Mouse (Mus musculus): ENCODE data around the gene Sctr.

The Sctr gene

DNA sequence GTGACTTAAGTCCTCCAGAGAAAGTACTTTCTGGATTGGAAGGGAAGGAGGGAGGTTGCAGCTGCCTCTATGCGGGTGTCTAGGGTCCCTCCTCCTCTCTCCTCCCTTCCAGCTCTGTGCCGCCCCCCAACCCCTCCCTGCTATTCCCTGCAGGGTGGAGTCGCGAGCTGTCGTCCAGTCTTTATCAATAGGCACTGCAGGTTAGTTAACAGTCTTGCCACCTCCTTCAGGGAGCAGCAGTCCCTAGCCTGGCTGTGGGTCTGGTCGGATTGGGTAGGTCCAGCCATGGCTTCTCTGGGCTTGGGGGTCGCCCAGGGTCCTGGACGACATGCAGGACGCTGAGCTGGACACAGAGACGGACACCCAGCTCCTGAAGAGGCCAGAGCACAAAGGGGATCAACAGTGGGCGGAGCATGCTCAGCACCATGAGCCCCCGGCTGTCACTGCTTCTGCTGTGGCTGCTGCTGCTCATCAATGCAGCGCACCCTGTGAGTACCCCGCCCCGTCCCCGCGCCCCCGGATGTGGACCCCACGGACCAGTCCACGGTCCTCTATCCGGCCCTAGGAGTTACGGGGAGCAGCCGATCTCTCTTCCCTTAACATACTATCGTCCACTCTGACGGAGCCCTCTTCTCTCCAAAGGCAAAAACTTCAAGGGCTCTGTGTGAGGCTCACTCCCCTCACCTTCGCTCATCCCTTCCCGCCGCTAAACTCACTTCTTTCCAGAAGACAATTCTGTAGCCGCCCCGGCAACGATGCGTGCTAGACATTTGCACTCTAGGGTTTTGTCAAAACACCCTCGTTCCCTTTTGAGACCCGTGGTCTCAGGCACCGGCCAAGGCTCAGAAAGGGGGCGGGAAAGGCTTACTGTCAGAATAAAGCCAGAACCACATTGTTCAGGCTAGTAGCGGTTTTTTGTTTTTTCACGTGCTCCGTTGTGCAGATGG lies at the start of gene Sctr:
Gene Sctr (plus strand): TSS at position 51 of the 947 bp plus-strand sequence.
- DNase-seq (ENCODE audit: low read depth in 2 of 2, low spot score in 2 of 2) = no peak

DNA sequence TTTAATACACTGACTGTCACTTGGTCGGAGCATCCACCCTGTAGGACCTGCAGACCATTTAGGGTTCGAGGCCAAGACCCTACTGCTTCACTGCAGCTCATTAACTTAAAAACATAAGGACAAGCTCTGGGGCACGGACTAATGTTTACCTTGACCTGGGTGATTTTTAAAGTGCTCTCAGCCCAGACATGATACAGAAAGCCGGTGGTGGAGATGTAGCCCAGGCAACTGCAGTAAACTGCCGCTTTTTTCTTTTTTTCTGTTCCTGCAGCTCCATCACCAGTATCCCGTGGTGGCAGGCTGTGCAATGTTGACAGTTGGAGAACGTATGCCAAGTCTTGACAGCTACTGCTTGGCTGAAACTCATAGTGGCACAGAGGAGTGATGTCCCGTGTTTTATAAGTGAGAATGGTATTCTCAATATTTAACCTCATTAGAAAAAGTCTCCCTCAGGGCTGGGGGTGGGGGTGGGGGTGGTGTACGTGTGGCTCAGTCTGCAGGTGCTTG lies 48.9 kb upstream of the Sctr start:
- no peak for DNase-seq (ENCODE audit: low read depth in 2 of 2, low spot score in 2 of 2)

DNA sequence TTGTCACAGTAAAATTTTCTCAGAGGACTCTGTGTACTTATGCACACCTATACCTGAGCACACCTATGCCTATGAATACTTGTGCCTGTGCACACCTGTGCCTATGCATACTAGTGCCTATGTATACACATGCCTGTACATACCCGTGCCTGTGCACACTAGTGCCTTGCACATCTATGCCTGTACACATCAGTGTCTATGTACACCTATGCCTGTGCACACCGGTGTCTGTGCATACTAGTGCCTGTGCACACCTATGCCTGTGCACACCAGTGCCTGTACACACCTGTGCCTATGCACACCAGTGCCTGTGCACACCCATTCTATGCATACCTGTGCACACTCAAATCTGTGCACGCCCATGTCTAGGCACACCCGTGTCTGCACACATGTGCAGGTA lies 47.2 kb upstream of the Sctr start:
- DNase-seq (ENCODE audit: low read depth in 2 of 2, low spot score in 2 of 2) = no peak

DNA sequence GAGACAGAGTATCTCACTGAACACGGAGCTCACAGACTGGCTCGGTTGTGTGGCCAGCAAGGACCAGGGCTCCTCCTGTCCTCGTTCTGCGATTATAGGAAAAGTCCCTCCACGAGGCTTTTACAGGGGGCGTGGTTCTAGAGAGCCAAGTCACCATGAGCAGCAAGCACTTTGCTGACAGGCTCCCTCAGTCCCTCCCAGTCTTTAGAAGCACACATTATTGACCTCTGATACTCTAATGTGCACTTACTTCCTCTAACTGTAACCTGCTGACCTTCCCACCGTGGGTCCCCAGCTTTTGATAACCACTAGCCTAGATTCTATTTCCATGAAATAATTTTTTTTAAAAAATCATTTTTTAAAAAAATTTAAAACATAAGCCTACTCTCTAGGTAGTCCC lies 46.8 kb upstream of the Sctr start:
- DNase-seq (ENCODE audit: low read depth in 2 of 2, low spot score in 2 of 2) = no peak

DNA sequence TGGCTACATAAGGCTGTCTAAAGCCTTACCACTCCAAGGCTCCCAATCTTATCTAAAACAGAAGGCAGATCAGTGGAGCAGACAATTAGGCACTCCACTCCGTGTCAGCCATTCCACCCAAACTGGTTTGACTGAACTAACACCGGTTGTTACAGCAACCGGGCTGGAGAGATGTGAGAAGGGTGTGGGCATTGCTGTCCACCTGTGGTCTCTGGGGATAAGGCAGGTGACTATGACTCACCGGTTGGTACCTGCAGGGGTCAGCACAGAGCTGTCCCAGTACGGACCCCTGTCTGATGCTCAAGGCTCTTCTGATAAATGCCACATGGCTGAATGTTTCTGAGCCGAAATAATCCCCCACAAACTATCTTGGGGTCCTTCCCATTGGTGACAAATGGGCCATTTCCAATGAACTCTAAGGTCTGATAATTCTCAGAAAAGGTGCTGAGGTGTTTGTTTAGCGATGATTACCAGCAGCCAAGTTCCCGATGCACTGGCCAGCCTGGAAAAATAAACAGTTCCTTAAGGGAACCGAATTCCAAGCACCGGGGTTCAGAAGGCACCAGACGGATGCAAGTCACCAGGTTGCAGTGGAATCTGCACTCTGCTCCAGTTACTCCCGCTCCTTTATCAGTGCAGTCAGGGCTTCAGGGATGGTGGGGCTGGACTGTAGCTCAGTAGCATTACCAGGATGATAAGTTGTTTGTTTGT lies 40.7 kb upstream of the Sctr start:
- DNase-seq (ENCODE audit: low read depth in 2 of 2, low spot score in 2 of 2) = no peak

DNA sequence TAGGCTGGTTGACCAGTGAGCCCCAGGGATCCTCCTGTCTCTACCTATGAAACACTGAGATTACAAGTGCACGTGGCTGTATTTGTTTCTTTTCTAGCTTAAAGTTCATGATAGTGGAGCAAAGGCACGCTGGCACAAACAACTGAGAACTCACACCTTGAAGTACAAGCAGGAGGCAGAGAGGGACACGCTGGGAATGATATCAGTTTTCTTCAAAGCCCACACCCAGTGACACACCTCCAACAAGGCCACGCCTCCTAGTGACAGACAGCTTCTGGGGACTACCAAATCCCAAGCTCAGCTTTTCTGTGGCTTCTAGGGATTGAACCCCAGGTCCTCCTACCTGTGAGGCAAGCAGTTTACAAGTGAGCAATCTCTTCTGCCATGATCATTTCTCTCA lies 33.6 kb upstream of the Sctr start:
- DNase-seq (ENCODE audit: low read depth in 2 of 2, low spot score in 2 of 2) = no peak

DNA sequence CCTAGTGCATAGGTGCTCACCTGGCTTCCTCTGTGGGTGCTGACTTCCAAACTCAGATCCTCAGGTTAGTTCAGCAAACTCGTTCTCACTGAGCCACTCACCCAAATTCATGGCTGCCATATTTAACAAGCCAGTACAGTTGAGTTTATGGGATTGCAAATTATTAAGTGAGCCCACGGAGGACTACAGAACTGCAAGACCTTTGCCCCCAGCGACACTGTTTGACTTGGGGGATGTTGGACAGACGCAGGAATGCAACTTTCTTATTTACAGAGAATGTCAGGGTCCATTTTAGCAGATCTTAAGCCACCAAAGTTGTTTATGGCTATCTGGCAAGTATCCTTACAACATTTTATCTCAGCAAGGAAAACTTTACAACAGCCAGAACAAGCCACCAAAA lies 31.6 kb upstream of the Sctr start:
- DNase-seq (ENCODE audit: low read depth in 2 of 2, low spot score in 2 of 2) = no peak

DNA sequence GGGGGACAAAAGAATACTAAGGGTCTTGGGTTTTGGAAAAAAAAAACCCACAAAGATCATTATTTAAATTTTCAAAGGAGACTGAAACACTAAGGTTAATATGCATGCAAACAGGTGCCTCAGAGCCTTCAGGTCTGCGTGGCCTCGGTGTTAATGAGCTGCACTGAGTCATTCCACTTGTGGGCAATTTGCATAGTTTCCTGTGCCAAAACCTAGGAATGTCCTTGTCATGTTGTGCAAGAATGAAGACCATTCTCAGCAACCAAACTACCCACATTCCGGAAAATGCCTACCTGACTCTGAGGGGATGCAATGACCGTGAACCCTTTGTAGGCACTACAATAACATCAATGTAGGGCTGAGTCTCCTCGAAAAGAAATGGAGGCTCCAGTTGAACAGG lies 20.1 kb upstream of the Sctr start:
- DNase-seq (ENCODE audit: low read depth in 2 of 2, low spot score in 2 of 2) = no peak

DNA sequence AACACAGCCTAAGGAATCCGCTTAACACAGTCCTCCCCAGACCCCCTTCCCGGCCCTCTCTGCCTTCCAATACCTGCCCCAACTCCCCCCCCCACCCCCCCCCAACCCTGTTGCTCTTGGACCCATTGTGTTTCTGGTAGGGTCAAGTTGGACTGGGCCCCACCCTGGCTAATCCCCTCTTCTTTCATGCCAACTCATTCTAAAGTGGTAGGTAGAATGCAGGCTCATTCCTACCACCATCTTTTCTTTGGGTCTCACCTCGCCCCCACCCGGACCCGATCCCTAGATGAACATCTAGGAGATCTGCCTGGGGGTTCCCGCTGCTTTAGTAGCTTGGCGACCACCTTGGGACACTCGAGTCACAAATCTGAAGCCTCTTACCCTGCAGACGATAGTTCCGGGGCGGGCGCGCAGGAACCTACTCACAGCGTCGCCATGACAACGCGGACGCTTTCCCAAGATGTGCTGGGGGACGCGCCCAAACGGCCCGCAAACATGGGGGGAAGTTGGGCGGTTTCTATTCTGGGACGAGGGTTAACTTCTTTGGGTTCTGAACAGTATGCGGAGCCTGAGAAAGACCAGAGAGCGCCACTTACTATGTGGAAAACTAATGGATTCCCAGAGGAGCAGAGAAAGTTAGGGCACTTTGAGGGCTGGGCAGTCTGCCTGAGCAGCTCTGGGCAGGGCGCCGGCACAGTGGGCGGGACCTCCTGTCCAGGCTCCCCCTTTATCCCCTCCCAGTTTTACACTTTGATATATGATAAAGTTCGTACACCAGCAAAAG lies 9.7 kb upstream of the Sctr start, which contains the start of gene Cfap221:
Gene Cfap221 (minus strand): TSS at position 437 of the 784 bp plus-strand sequence.
- no peak for DNase-seq (ENCODE audit: low read depth in 2 of 2, low spot score in 2 of 2)

DNA sequence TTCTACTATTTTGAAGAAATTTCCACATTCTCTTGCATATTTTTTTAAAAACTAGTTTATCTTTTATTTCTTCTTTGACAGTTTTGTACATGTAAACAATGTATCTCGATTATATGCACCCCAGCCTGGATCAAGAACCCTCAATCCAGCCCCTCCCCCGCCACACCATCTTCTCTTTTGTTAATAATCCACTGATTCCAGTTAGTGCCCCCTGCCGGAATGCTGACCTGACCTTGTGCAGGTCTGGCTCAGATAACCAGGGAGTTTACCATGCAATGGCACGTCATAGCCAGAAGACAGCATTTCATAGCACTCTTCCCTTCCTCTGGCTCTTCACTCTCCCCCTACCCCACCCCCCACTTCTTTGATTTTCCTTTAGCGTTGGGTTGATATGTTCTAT lies 9.1 kb upstream of the Sctr start:
- no peak for DNase-seq (ENCODE audit: low read depth in 2 of 2, low spot score in 2 of 2)

DNA sequence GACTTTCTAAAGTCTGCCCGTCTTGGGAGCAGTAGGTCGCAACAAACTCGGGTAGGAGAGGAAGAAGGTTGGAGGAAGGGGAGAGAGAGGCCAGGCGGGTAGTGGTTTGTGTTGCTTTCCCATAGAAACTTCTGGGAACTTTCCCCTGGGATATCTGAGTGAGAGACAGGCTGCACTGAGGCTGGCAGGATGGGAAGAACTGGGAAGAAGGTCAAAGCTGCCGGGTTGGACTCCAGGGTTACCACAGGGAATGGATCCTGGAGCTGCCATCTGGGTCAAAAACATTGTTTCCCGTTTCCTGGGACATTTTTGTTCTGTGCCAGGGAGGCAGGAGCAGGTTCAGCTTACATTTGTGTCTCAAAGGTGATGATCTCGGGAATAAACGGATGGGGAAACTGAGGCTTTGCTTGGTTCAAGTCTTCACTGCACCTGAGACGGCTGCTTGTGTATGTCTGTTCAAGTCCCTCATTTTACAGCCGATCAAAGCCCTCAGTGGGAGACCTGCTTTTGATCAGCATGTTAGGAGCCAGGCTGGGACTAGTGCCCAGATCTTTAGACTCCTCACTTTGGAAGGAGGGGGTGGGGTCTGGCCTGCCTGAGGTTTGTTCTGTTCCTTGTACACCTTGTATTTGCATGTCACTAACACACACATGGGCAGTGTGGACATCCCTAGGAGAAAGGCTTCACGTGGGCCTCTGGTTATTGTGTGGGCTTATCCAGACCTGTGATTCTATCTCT lies 1.3 kb downstream of the Sctr start:
- DNase-seq (ENCODE audit: low read depth in 2 of 2, low spot score in 2 of 2) = no peak

DNA sequence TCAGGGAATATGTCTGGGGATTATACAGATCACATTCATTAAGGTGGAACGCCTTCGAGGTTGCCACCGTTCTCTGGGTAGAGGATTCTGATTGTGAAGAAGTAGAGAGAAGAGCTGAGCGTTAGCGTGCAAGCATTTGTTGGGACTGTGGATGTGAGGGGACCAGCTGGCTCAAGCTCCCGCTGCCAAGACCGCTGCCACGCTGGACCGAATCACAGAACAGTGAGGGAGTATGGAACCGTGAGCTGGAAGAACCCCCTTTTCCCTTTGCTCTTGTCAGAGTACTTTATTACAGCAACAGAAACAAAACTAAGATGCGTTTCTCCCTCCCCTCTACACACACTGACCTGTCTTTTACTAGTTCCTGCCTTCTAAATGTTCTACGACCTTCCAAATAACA lies 5.9 kb downstream of the Sctr start:
- no peak for DNase-seq (ENCODE audit: low read depth in 2 of 2, low spot score in 2 of 2)

DNA sequence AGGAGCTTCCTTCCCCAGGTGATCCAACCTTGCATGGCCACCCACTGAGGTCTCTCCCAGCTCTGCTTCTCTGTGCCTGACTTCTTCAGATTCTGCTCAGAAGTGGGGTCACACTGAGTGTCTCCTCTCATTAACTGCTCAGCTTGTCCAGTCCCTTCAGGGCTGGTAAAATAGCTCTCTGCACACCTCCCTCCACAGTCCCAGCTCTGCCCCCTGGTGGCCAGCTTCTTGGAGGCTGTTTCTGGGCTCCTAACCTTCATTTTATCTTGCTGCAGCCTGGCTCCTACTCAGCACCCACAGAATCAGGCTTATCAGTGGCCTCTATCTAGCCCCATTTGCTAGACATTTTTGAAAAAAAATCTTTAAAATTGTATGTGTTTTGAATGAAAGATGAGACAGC lies 6.4 kb downstream of the Sctr start:
- peak; percentile 5 to 16 for DNase-seq (ENCODE audit: low read depth in 2 of 2, low spot score in 2 of 2)

DNA sequence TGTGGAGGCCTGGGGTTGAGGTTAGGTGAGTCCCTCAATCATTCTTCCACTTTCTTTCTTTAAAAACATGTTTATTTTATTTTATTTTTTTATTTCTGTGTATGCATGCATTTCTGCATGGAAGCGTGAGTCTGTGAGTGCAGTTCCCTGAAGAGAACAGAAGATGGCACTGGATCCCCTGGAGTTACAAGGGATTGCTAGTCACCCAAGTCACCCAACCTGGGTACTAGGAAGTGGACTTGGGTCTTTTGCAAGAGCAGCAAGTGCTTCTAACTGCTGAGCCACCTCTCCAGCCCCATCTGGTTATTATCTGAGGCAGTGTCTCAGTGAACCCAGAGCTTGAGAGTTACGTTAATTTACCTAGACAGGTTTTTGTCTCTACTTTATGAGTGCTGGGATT lies 9.5 kb downstream of the Sctr start:
- DNase-seq (ENCODE audit: low read depth in 2 of 2, low spot score in 2 of 2) = no peak

DNA sequence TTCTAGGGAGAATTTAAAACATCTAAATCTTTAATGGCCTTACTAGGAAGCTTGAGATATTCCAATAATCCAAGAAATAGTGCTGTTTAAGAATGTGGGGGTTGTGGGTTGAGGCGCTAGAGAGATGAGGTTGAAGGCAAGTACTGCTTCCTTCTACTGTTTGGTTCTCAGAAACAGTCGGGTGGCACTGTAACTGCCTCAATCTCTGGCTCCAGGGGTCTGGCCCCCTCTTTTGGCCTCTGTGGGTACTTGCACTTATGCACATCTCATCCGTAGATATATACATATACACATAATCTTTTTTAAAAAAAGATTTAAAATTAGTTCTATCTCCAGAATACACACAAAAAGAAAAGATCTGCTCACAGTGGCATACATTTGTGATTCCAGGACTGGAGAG lies 12.2 kb downstream of the Sctr start:
- DNase-seq (ENCODE audit: low read depth in 2 of 2, low spot score in 2 of 2) = no peak

DNA sequence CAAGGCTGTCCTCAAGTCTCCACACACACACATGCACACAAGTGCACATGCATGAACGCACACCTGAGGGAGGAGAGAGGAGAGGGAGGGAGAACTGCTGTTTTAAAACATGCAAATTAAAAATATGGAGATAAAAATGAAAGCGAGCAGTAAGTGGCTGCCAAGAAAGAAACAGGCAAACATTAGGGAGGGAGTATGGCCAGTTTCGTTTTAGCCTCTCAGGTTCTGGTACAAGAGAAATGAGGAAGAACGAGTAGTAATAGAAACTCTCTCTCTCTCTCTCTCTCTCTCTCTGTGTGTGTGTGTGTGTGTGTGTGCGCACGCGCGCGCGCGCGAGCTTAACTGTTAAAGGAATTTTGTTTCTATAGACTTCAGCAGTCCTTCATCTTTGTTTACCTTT lies 12.7 kb downstream of the Sctr start:
- DNase-seq (ENCODE audit: low read depth in 2 of 2, low spot score in 2 of 2) = no peak

DNA sequence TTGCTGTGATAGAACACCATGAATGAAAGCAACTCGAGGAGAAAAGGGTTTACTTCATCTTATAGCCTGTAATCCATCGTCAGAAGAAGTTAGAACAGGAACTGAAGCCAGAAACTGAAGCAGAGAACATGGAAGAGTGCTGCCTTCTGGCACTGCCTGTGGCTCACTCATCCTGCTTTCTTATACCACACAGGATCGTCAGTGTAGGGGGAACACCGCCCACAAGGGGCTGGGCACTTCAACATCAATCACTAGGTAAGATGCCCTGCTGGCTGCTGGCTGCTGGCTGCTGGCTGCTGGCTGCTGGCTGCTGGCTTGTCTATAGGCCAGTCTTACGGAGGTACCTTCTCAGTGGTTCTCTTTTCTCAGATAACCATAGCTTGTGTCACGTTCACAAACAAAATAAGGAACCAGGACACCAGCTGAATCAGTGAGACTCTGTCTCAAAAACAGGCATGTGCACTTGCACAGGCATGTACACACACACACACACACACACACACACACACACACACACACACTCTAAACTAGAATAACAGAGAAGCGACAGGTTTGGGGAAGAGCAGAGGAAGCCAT lies 13.7 kb downstream of the Sctr start:
- no peak for DNase-seq (ENCODE audit: low read depth in 2 of 2, low spot score in 2 of 2)

DNA sequence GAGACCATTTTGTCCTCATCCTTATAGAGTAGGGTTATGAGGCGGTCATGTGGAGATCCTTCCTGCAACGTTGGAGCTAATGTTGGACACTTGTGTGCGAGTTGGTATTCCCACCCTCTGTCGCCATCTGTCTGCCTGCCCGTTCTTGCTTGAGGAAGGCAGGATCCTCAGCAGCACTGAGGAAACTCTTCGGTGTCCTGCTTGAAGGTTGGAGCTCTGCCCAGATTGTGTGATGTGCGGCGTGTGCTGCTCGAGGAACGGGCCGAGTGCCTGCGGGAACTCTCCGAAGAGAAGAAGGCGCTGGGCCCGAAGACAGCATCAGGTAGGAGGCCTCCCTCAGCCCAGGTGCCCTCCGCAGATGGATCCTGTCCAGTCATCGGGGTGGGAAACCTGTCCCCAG lies 15.3 kb downstream of the Sctr start:
- no peak for DNase-seq (ENCODE audit: low read depth in 2 of 2, low spot score in 2 of 2)

DNA sequence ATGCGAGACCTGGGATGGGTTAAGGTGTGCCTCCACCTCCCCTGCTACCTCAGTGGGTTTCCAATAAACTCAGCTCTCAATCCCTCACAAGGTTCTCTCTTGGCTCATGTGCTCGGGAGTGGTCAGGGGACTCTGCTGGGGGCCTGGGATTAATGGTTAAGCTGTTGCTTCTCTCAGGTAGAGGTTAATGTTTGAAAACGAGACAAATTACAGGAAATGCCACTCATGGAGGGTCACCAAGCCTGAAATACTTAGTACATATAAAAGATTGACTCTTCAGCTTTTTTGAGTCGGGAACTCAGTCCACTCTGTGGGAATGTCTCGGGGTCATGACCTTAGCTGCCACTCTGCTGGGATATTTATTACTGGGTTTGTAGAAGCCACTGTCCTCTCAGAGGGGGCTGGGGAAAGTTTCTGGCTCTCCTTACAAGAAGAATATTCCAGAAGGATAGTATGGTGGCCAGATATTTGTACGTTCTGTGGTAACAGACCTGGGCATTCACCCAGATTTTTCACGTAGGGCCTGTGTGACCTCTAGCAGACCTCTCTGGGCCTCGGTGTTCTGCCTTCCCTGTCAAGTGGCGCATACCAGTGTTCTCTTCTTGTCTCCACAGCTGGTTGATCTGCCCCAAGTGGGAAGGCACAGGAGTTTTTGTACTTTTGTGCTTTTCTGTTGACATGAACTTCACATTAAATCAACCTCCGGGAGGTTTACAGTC lies 17.8 kb downstream of the Sctr start:
- DNase-seq (ENCODE audit: low read depth in 2 of 2, low spot score in 2 of 2) = no peak

DNA sequence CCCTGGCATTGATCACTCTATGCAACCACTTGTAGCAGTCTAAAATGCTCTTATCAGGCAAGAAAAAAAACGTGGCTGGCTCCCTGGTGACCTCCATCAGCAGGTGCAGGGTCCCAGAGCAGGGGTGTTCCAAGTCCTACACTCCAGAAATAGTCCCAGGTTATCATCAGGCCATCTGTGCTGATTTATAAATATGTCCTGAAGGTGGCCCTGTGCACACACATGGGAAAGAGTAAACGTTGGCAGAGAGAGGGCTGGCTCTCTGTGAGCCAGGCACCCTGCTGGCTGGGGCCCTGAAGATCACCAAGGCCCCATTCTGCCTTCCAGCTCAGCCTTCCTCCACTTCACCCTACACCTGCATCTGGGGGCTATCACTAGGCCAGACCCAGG lies 18.4 kb downstream of the Sctr start:
- no peak for DNase-seq (ENCODE audit: low read depth in 2 of 2, low spot score in 2 of 2)

All from CD8-positive naive resting alpha-beta T cell, adult 2 months (primary cell).